Comparison of ENCODE assay signal across 8 mouse cellular contexts in the genomic region with DNA sequence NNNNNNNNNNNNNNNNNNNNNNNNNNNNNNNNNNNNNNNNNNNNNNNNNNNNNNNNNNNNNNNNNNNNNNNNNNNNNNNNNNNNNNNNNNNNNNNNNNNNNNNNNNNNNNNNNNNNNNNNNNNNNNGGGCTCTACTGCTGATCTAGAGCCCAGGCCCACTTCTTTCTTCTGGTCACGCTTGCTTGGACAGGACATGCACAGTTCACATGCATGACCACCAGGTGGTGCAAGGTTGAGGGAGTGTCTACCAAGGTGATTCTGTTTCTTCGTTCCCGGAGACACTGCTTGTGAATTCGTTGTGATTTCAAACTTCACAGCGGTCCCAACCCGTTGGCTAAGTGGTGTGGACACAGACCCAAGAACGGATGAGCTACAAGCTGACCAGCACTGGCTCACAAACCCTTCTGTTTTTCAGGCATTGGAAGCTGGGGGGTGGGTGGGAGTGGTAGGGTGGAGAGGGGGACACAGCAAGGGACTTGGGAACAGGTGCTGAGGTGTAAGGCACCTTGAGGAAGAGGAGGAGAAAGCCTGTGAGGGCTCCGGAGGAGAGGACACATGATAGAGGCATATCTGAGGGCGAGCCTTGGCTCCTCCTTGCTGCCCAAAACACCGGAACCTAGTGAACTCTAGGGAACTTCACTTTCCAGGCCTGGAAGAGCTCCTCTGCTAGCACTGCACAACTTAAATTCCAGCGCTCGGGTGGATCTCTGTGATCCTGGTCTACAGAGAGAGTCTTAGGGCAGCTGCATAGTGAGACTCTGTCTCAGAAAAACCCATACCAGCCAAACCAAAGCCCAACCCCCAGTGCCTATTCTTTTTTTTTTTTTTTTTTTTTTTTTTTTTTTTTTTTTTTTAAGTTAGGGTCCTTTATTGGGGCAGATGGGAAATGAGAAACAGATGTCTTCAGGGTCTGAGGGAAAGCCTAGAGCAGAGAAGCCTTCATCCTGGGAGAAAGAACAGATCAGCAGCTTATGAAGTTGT. TPM values are rescaled to one million over a fixed set of nuclear protein-coding genes. Genes with fewer than 3 reads are reported as not detected.
DNase-seq lines count a peak whose midpoint lies in the region; ATAC-seq and TF ChIP-seq lines count a peak whose summit lies in the region.

No protein-coding gene starts in this region.

- TF ChIP-seq POLR2A in brain, embryonic 14.5 days (IDR thresholded peaks at IDR 0.05; ENCODE audit: borderline replicate concordance, extremely low read depth, insufficient read depth, insufficient read length, poor library complexity, severe bottlenecking): no peak
- TF ChIP-seq POLR2A in lung, adult 2 months (IDR thresholded peaks at IDR 0.05; ENCODE audit: borderline replicate concordance, extremely low read depth, low read depth, low read length): no peak
- no peak for TF ChIP-seq POLR2A in thymus, adult 2 months (IDR thresholded peaks at IDR 0.05; ENCODE audit: control insufficient read depth, extremely low read depth, insufficient read depth, low read length, poor library complexity)

- H3K36me3 ChIP-seq in heart, embryonic 15.5 days: no peaks in the 10 kb centered on the region
- H3K36me3 ChIP-seq in thymus, adult 2 months (ENCODE audit: control insufficient read depth, insufficient read depth, low read length): no peaks in the 10 kb centered on the region

- peak; percentile 72; the same call in 1 of the 2 replicates for ATAC-seq in erythroid progenitor cell, adult 5-6 weeks (replicated peaks; ENCODE audit: low FRiP score, poor library complexity, severe bottlenecking)
- peak; percentile 49; the same call in 1 of the 2 replicates for ATAC-seq in heart, embryonic 15.5 days (replicated peaks; ENCODE audit: insufficient number of reproducible peaks, insufficient read depth, low FRiP score, low read depth)
- peak; percentile 83 for ATAC-seq in neutrophil, adult 5-6 weeks (ENCODE audit: extremely low read depth, insufficient number of reproducible peaks, low FRiP score, poor library complexity, severe bottlenecking)

- H3K4me1 ChIP-seq in heart, embryonic 15.5 days (replicated peaks): peaks cover 16% of the 10 kb centered on the region
- peaks cover 14% of the 10 kb centered on the region for H3K4me1 ChIP-seq in lung, adult 2 months (ENCODE audit: control insufficient read depth, insufficient read depth, low read length)
- H3K4me1 ChIP-seq in thymus, adult 2 months (replicated peaks; ENCODE audit: control insufficient read depth, insufficient read depth, low read length): peaks cover 24% of the 10 kb centered on the region

- H3K9ac ChIP-seq in heart, embryonic 15.5 days: peak overlapping the region; percentile 40; the same call in 1 of the 2 replicates

- peak; percentile 68 to 76 for DNase-seq in CD8-positive naive resting alpha-beta T cell, adult 2 months (ENCODE audit: low read depth in 2 of 2, low spot score in 2 of 2)
- DNase-seq in brain, embryonic 14.5 days (ENCODE audit: low read depth): peak; percentile 80
- DNase-seq in kidney, postnatal 14 days: peak; percentile 83
- peak; percentile 75 for DNase-seq in lung, adult 2 months
- peak; percentile 79 for DNase-seq in thymus, adult 2 months

- TF ChIP-seq CTCF in brain, embryonic 14.5 days (IDR thresholded peaks at IDR 0.05; ENCODE audit: borderline replicate concordance, extremely low read depth, insufficient read depth, insufficient read length): peak; percentile 87
- TF ChIP-seq CTCF in lung, adult 2 months (IDR thresholded peaks at IDR 0.05; ENCODE audit: insufficient read depth, low read length): peak; percentile 96
- TF ChIP-seq CTCF in thymus, adult 2 months (IDR thresholded peaks at IDR 0.05; ENCODE audit: borderline replicate concordance, control insufficient read depth, extremely low read depth, insufficient read depth, low read length, poor library complexity): peak; percentile 76; the same call in 1 of the 2 replicates

- peak overlapping the region; percentile 68 for H3K4me2 ChIP-seq in heart, embryonic 15.5 days

- peak overlapping the region; percentile 32 for H3K4me3 ChIP-seq in heart, embryonic 15.5 days
- H3K4me3 ChIP-seq in lung, adult 2 months (replicated peaks; ENCODE audit: extremely low read depth, low read depth, low read length): no peak overlapping the region
- no peak overlapping the region for H3K4me3 ChIP-seq in thymus, adult 2 months (ENCODE audit: control insufficient read depth, insufficient read depth, low read length)

- H3K27ac ChIP-seq in heart, embryonic 15.5 days: peak overlapping the region; percentile 8; the same call in 1 of the 2 replicates
- H3K27ac ChIP-seq in thymus, adult 2 months (ENCODE audit: control insufficient read depth, insufficient read depth, low read length): no peak overlapping the region

- WGBS in heart, embryonic 15.5 days: 12% methylated on average over 12 of the region's 12 CpGs
- 10% methylated on average over 12 of the region's 12 CpGs for WGBS in lung, adult 2 months
- WGBS in thymus, adult 2 months: 21% methylated on average over 12 of the region's 12 CpGs

- no peaks in the 10 kb centered on the region for H3K9me3 ChIP-seq in heart, embryonic 15.5 days (replicated peaks)

- H3K27me3 ChIP-seq in heart, embryonic 15.5 days: no peaks in the 10 kb centered on the region
- H3K27me3 ChIP-seq in thymus, adult 2 months (ENCODE audit: control insufficient read depth, insufficient read depth, low read length): no peaks in the 10 kb centered on the region

RNA-seq across cellular contexts. Expression of a gene that starts 16.8 kb away (rescaled TPM):
- polyA plus RNA-seq in brain, embryonic 14.5 days (2012; rRNA removed): 67.7 and 80.6 TPM in 2 replicates
- 28.9 and 42.2 TPM in 2 replicates for total RNA-seq in erythroid progenitor cell, adult 5-6 weeks (2015; ENCODE audit: low replicate concordance)
- total RNA-seq in erythroid progenitor cell, adult 5-6 weeks (2017; ENCODE audit: low replicate concordance): 41.5 and 59.0 TPM in 2 replicates
- polyA plus RNA-seq in heart, embryonic 15.5 days (2015; fragmentation: Nextera tagmentation; extraction: Ambion mirVana): 83.8 and 101 TPM in 2 replicates
- 13.1 and 21.5 TPM in 2 replicates for polyA plus RNA-seq in lung, adult 2 months (2012; rRNA removed)
- 99.4 and 109 TPM in 2 replicates for total RNA-seq in neutrophil, adult 5-6 weeks (2017)
- polyA plus RNA-seq in thymus, adult 2 months (2012; rRNA removed): 34.9 and 36.7 TPM in 2 replicates

RNA-seq across cellular contexts. Expression of a gene that starts 52.6 kb away (rescaled TPM):
- polyA plus RNA-seq in brain, embryonic 14.5 days (2012; rRNA removed): 89.0 and 159 TPM in 2 replicates
- total RNA-seq in erythroid progenitor cell, adult 5-6 weeks (2015; ENCODE audit: low replicate concordance): 41.1 and 51.2 TPM in 2 replicates
- total RNA-seq in erythroid progenitor cell, adult 5-6 weeks (2017; ENCODE audit: low replicate concordance): 69.0 and 75.1 TPM in 2 replicates
- polyA plus RNA-seq in heart, embryonic 15.5 days (2015; fragmentation: Nextera tagmentation; extraction: Ambion mirVana): 241 and 250 TPM in 2 replicates
- polyA plus RNA-seq in lung, adult 2 months (2012; rRNA removed): 5.7 and 8.5 TPM in 2 replicates
- total RNA-seq in neutrophil, adult 5-6 weeks (2017): 371 and 454 TPM in 2 replicates
- 11.5 and 13.4 TPM in 2 replicates for polyA plus RNA-seq in thymus, adult 2 months (2012; rRNA removed)
